Mouse (Mus musculus): Measurements from ENCODE around the gene Gm44596.

The Gm44596 gene

GRCm38 (mm10) chr6:128429300-128429699 is 54.0 kb downstream of the Gm44596 start:
- DNase-seq (ENCODE audit: low spot score in 2 of 2): no peak

GRCm38 (mm10) chr6:128429826-128430225 is 54.5 kb downstream of the Gm44596 start:
- no peak for DNase-seq (ENCODE audit: low spot score in 2 of 2)

- no peak for DNase-seq (ENCODE audit: low spot score in 2 of 2)
Observed at GRCm38 (mm10) chr6:128432356-128432915, 57.1 kb downstream of the Gm44596 start.

- DNase-seq (ENCODE audit: low spot score in 2 of 2): no peak
Observed at GRCm38 (mm10) chr6:128433566-128433965, 58.3 kb downstream of the Gm44596 start.

GRCm38 (mm10) chr6:128435474-128435873 is 60.2 kb downstream of the Gm44596 start:
- DNase-seq (ENCODE audit: low spot score in 2 of 2): no peak

GRCm38 (mm10) chr6:128436356-128437005 is 61.2 kb downstream of the Gm44596 start:
- DNase-seq (ENCODE audit: low spot score in 2 of 2): no peak

GRCm38 (mm10) chr6:128437288-128437687 is 62.0 kb downstream of the Gm44596 start:
- DNase-seq (ENCODE audit: low spot score in 2 of 2): no peak

- DNase-seq (ENCODE audit: low spot score in 2 of 2): peak; percentile 47 to 59
Observed at GRCm38 (mm10) chr6:128437731-128438316, 62.5 kb downstream of the Gm44596 start.

- peak; percentile 89 to 91 for DNase-seq (ENCODE audit: low spot score in 2 of 2)
Observed at GRCm38 (mm10) chr6:128438317-128438870, 63.1 kb downstream of the Gm44596 start, which contains the start of gene Fkbp4. TSS of gene Fkbp4 (minus strand) at chr6:128438677.

GRCm38 (mm10) chr6:128438871-128439341 is 63.6 kb downstream of the Gm44596 start:
- no peak for DNase-seq (ENCODE audit: low spot score in 2 of 2)

- no peak for DNase-seq (ENCODE audit: low spot score in 2 of 2)
Observed at GRCm38 (mm10) chr6:128440238-128440637, 64.9 kb downstream of the Gm44596 start.

GRCm38 (mm10) chr6:128445761-128446535 is 70.6 kb downstream of the Gm44596 start:
- DNase-seq (ENCODE audit: low spot score in 2 of 2): peak; percentile 55 to 56

GRCm38 (mm10) chr6:128447063-128447462 is 71.8 kb downstream of the Gm44596 start:
- DNase-seq (ENCODE audit: low spot score in 2 of 2): no peak

- peak; percentile 32 to 49 for DNase-seq (ENCODE audit: low spot score in 2 of 2)
Observed at GRCm38 (mm10) chr6:128455835-128456605, 80.7 kb downstream of the Gm44596 start.
